ENCODE assay signal across 18 mouse cellular contexts in the genomic region with DNA sequence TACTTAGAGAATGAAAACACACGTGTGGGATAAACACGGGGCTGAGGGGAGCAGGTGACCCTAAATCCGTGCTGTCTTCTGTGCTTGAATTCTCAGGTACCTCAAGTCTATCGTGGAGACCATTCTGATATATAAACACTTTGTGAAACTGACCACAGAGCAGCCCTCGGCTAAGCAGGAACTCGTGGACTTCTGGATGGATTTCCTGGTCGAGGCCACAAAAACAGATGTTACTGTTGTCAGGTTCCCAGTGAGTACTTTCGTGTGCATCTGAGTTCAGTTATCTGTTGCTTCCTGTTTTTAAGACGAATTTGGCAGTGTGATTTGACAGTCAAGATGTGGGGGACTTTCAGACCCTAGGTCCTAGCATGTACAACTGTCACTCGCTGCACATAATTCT.
DNase-seq lines count a peak whose midpoint lies in the region; TF ChIP-seq lines count a peak whose summit lies in the region.
"Had no signal": no experiment of that assay in that cellular context is flagged by ENCODE, and none has a peak within 500 bp of the region (broad histone marks: within the 10 kb centered on the region; RNA-seq: fewer than 3 reads in every experiment).

No protein-coding gene starts in this region.

- no peaks in the 10 kb centered on the region for H3K27me3 ChIP-seq in heart, adult 2 months (ENCODE audit: control insufficient read depth, insufficient read depth, low read length)
- H3K27me3 ChIP-seq in spleen, adult 2 months (ENCODE audit: control insufficient read depth, insufficient read depth, low read length), result no peaks in the 10 kb centered on the region
- no peaks in the 10 kb centered on the region for H3K27me3 ChIP-seq in splenic B cell, adult 2 months (ENCODE audit: control insufficient read depth, insufficient read depth, low read length, poor library complexity, severe bottlenecking)
- H3K27me3 ChIP-seq in embryonic facial prominence, embryonic 10.5 days (replicated peaks; ENCODE audit: low read depth, poor library complexity, severe bottlenecking), result no peaks in the 10 kb centered on the region
- H3K27me3 ChIP-seq: forebrain, embryonic 15.5 days; kidney, embryonic 15.5 days; limb, embryonic 13.5 days; midbrain, embryonic 15.5 days had no signal

- H3K9ac ChIP-seq in heart, adult 2 months (ENCODE audit: low read depth, low read length), result no peak overlapping the region
- H3K9ac ChIP-seq: forebrain, embryonic 15.5 days; kidney, embryonic 15.5 days; limb, embryonic 13.5 days; midbrain, embryonic 15.5 days had no signal

- no peak overlapping the region for H3K4me3 ChIP-seq in heart, adult 2 months
- no peak overlapping the region for H3K4me3 ChIP-seq in spleen, adult 2 months (ENCODE audit: extremely low read depth, insufficient read depth, insufficient read length)
- no peak overlapping the region for H3K4me3 ChIP-seq in brown adipose tissue, adult 24 weeks (ENCODE audit: insufficient read depth, low read depth, low read length)
- H3K4me3 ChIP-seq in embryonic facial prominence, embryonic 10.5 days, result no peak overlapping the region
- H3K4me3 ChIP-seq: erythroblast, embryonic 14.5 days; forebrain, embryonic 15.5 days; hindbrain, embryonic 10.5 days; kidney, embryonic 15.5 days; limb, embryonic 13.5 days; midbrain, embryonic 15.5 days had no signal

- intact Hi-C loops in heart, adult 2 months (cut with DNase I), result no loop called here
- intact Hi-C loops in heart, postnatal 25 days (cut with DNase I), result no loop called here

- TF ChIP-seq CTCF in heart, adult 2 months (IDR thresholded peaks at IDR 0.05), result no peak
- TF ChIP-seq CTCF in spleen, adult 2 months (IDR thresholded peaks at IDR 0.05; ENCODE audit: extremely low read depth, insufficient read depth, insufficient read length, insufficient replicate concordance), result no peak

- no peaks in the 10 kb centered on the region; the same call in 1 of the 2 replicates for H3K79me2 ChIP-seq in heart, adult 2 months (replicated peaks; ENCODE audit: control insufficient read depth, insufficient read depth, low read length)

- peak overlapping the region; percentile 56 for H3K27ac ChIP-seq in heart, adult 2 months
- H3K27ac ChIP-seq in spleen, adult 2 months (ENCODE audit: insufficient read depth, low read length), result peak overlapping the region; percentile 50; the same call in 1 of the 2 replicates
- peak overlapping the region; percentile 65 for H3K27ac ChIP-seq in brown adipose tissue, adult 24 weeks (replicated peaks; ENCODE audit: low read depth, low read length)
- no peak overlapping the region for H3K27ac ChIP-seq in embryonic facial prominence, embryonic 10.5 days (replicated peaks)
- H3K27ac ChIP-seq: forebrain, embryonic 15.5 days; hindbrain, embryonic 10.5 days; kidney, embryonic 15.5 days; limb, embryonic 13.5 days; midbrain, embryonic 15.5 days had no signal

- no peak for TF ChIP-seq POLR2A in heart, adult 2 months (IDR thresholded peaks at IDR 0.05; ENCODE audit: insufficient read depth, low read depth, low read length)
- TF ChIP-seq POLR2A in spleen, adult 2 months (IDR thresholded peaks at IDR 0.05; ENCODE audit: low read depth, low read length), result no peak

- H3K36me3 ChIP-seq in heart, adult 2 months (ENCODE audit: control insufficient read depth, insufficient read depth, low read length), result peaks cover 4% of the 10 kb centered on the region; the same call in 1 of the 2 replicates
- H3K36me3 ChIP-seq in spleen, adult 2 months (ENCODE audit: control insufficient read depth, insufficient read depth, low read length), result peaks cover 6% of the 10 kb centered on the region
- peaks cover 5% of the 10 kb centered on the region; the same call in 1 of the 2 replicates for H3K36me3 ChIP-seq in splenic B cell, adult 2 months (ENCODE audit: control insufficient read depth, insufficient read depth, low read length, poor library complexity, severe bottlenecking)
- no peaks in the 10 kb centered on the region for H3K36me3 ChIP-seq in embryonic facial prominence, embryonic 10.5 days (replicated peaks)
- H3K36me3 ChIP-seq: forebrain, embryonic 15.5 days; hindbrain, embryonic 10.5 days; limb, embryonic 13.5 days; midbrain, embryonic 15.5 days had no signal

- peaks cover 10% of the 10 kb centered on the region for H3K4me1 ChIP-seq in heart, adult 2 months (ENCODE audit: control insufficient read depth, insufficient read depth, low read length)
- peaks cover 17% of the 10 kb centered on the region for H3K4me1 ChIP-seq in spleen, adult 2 months (ENCODE audit: control insufficient read depth, insufficient read depth, insufficient read length)
- peaks cover 15% of the 10 kb centered on the region for H3K4me1 ChIP-seq in brown adipose tissue, adult 24 weeks (ENCODE audit: control insufficient read depth, insufficient read depth, insufficient read length, low read length)
- no peaks in the 10 kb centered on the region for H3K4me1 ChIP-seq in embryonic facial prominence, embryonic 10.5 days
- H3K4me1 ChIP-seq: hindbrain, embryonic 10.5 days; kidney, embryonic 15.5 days; midbrain, embryonic 15.5 days had no signal

- 0 out of 2 replicates have a peak, but pooled peaks have one; percentile 28 for TF ChIP-seq EP300 in heart, adult 2 months (IDR thresholded peaks at IDR 0.05; ENCODE audit: insufficient read depth, low read depth, low read length)

- DNase-seq in heart, adult 2 months, result peak in 1 of 2 experiments; percentile 54
- no peak for DNase-seq in heart, postnatal 25 days (ENCODE audit: low spot score)
- DNase-seq in spleen, adult 2 months (ENCODE audit: low read depth in 1 of 2, low spot score in 2 of 2), result peak in 1 of 2 experiments; percentile 18
- DNase-seq in spleen, adult 12 weeks (ENCODE audit: low spot score), result no peak
- peak; percentile 58 for DNase-seq in splenic B cell, adult 2 months (ENCODE audit: low read depth, low spot score)
- DNase-seq in embryonic facial prominence, embryonic 10.5 days (ENCODE audit: low spot score), result no peak
- DNase-seq in ovary, postnatal 36 days (ENCODE audit: low spot score), result no peak
- DNase-seq: adrenal gland, adult 8-10 months; cerebellum, adult 9-10 months; right cerebral cortex, postnatal 25 days; thymus, postnatal 14 days had no signal

- 47% methylated on average over 10 of the region's 10 CpGs for WGBS in heart, adult 2 months
- 14% methylated on average over 10 of the region's 10 CpGs for WGBS in spleen, adult 2 months
- WGBS in embryonic facial prominence, embryonic 10.5 days, result 82% methylated on average over 10 of the region's 10 CpGs

- H3K9me3 ChIP-seq in embryonic facial prominence, embryonic 10.5 days, result no peaks in the 10 kb centered on the region
- H3K9me3 ChIP-seq: forebrain, embryonic 15.5 days; hindbrain, embryonic 10.5 days; kidney, embryonic 15.5 days; limb, embryonic 13.5 days; midbrain, embryonic 15.5 days had no signal
